Mouse (Mus musculus) liver, postnatal 0 days (tissue): ENCODE measurements around the gene Ttc7.

Experiments
- CTCF ChIP-seq: sonication (generic); IDR thresholded peaks from 2 replicates; pipeline ENCODE4 v1.5.1; 2016; ENCODE audit warnings: antibody characterized with exemption, low read depth
- EP300 ChIP-seq: IDR thresholded peaks from 2 replicates; pipeline ENCODE4 v1.6.1; 2016; ENCODE audit warnings: antibody characterized with exemption, low read depth, mild to moderate bottlenecking

- TF ChIP-seq CTCF (no peak), EP300 (no peak)
These were observed 96.5 kb downstream of the Ttc7 start for GRCm38 (mm10) chr17:87379160-87379624.
